Mouse (Mus musculus): ENCODE measurements around the gene Trpm1.
A peak's percentile ranks its signal among the peaks of the same experiment; 100 is the strongest.

Gene Trpm1

GRCm38 (mm10) chr7:64163890-64164289, 10.3 kb downstream of the Trpm1 start:
- no peak for DNase-seq (ENCODE audit: low read depth, low spot score)

GRCm38 (mm10) chr7:64164997-64165396, 11.4 kb downstream of the Trpm1 start:
- DNase-seq (ENCODE audit: low read depth, low spot score) = no peak

DNA sequence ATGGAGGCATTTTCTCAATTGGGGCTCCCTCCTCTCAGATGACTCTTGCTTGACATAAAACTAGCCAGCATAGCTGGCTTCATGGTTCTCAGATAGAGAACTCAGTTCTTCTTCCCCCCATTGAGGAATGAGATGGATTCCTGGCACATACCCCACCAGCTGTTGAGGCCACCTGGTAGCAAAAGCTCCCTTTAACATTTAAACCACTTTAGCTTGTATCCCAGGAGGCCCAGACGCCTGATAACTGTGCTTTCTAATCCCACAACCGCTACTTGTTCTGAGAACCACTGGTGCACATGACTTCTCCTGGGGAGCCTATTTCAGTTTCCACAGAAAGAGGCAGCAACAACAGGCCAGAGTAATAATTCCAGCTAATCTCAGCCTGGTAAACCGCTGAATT, 12.4 kb downstream of the Trpm1 start:
- no peak for DNase-seq (ENCODE audit: low read depth, low spot score)

DNA sequence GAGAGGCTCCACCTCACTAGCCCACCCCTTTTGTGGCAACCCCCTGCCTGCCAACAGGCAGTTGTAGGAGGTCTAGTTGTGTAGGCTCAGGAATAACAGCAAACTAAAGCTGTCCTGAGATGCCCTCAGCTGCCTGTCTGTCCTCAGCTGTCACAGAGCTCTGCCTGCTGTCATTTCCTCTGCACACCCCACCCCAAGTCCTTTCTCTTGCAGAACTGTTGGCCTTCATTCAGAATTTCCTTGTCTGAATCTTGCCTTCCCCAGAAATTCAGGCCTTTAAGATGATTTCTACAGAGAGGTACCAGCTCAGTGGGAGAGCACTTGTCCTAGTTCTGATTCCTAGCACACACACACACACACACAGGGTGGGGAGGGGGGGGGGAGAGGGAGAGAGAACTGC, 13.1 kb downstream of the Trpm1 start:
- no peak for DNase-seq (ENCODE audit: low read depth, low spot score)

GRCm38 (mm10) chr7:64179310-64179709, 25.7 kb downstream of the Trpm1 start:
- DNase-seq (ENCODE audit: low read depth, low spot score) = no peak

DNA sequence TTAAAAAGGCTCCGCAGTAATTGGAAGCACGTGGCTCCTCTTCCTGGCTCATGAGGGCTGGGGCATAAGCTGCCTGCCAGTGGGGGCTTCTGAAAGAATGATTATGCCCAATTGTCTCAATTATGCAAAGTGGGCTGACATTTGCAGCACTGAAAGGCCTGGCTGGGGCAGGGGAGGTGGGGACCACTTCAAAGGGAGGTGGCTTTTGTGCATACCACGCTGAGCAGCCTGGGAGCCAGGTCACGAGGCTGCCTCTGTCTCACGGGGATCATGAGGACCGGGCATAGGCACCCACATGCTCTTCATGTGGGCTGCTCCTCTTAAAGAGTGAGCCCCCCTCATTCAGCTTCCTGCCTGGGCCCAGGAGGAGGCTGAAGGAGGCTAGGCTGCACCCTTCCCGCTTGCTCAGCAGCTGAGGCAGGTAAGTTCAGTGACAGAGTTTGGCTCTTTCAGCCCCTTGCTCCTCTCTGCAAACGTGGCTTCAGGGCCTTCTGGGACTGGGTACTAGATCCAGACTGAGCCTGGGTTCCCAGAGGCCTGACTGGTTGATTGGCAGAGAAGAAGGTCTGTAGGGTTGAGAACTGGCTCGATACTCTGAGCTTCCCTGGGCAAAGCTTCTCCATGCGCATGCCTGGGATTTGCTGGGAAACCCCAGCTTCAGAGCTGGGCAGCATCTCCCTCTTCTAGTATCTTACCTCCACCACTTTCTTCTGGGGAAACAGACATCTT, 31.7 kb downstream of the Trpm1 start:
- no peak for DNase-seq (ENCODE audit: low read depth, low spot score)

DNA sequence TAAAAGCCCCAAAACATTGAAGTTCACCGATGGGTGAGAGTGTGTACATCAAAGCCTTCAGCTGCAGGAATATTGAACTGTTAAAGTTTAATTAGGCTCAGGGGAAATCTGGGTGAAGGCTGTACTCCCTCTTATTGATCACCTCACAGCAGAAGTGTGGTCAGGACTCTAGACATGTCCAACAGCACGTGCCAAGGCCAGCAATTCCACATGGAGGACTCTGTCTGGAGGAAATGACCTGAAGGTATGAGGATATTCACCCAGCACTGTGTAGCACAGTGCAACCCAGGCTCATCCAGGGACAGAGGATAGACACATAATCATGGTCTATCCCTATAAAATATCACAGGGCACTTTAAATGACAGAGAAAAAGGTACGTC, 32.3 kb downstream of the Trpm1 start:
- no peak for DNase-seq (ENCODE audit: low read depth, low spot score)

DNA sequence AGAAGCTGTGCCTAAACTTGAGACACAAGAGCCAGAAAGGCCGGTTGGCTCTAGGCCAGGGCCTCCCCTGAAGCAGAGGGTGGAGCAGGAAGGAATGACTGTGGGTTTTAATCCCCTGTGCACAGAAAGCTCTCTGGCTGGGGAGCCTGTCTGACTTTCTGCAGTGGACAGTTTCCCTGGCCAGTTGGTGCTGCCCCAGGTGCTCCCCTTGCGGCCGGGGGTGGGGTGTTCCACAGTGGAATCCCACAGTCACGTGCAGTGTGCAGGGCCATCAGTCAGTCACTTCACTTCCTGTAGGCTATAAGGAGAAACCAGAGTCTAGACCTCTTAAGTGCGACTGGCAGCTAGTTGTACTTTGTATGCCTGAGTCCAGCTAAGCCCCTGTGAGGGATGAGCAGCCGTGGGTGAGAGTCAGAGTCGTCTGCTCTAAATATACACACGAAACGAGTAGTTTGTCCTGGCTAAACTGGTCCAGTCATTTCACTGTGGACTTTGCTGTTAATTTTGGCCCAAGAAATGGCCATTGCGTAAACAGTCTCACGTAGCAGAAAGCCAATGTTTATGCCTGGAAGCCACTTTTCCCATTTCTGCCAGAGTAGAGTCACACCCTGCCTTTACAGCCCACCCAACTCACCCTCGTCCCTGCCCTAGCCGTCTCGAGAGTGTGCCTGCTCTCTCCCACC, 38.8 kb downstream of the Trpm1 start:
- no peak for DNase-seq (ENCODE audit: low read depth, low spot score)

GRCm38 (mm10) chr7:64193476-64193875, 39.8 kb downstream of the Trpm1 start:
- no peak for DNase-seq (ENCODE audit: low read depth, low spot score)

DNA sequence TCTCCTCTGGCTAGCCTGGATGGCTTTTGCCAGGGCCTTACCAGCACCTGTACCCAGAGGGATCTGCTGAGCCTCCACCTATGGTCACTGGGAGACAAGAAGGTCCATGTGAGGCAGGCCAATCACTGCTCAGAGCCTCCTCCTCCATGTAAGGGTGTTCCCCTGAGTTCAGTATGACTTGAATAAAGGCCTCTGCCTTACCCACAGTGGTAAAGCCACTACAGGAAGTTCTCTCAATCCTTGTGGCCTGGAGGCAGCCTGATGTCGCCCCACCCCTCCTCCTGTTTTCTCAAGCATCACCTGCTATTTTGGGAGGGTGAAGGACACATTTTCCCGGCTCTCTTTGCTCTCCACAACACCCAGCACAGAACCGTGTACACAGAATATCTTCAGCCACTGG, 42.5 kb downstream of the Trpm1 start:
- no peak for DNase-seq (ENCODE audit: low read depth, low spot score)

DNA sequence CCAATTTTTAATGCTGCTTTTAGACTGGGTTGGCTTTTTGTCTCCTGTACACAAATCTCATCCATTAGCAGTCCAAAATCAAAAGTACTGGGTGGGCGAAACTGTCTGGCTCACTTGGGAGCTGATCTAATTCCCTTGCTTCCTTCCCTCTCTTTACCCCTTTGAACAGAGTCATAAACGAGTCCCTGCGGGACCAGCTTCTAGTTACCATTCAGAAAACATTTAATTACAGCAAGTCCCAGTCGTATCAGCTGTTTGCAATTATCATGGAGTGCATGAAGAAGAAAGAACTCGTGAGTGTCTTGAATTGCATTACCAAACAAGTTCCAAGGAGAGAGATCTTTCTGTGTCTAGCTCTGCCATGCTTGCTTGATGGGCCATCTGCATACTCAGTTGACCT, 55.1 kb downstream of the Trpm1 start:
- no peak for DNase-seq (ENCODE audit: low read depth, low spot score)

- no peak for DNase-seq (ENCODE audit: low read depth, low spot score)
These were observed 59.2 kb downstream of the Trpm1 start for GRCm38 (mm10) chr7:64212870-64213269.

DNA sequence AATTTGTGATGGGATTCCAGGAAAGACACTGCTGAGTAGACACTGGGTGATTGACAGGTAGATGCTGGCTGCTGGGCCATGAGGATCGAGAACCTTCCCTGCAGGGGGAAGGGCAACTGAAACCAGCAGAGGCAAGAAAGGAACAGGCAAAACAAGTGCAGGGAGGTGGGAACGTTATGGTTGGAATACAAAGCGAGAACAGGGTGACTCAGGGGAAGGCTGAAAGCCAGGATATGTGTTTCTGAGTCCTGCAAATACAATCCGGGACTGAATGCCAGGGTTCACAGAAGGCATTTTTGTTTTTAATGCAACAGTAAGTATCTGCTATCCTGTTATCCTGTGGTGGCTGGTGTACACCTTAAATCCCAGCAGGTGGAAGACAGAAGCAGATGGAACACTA, 60.4 kb downstream of the Trpm1 start:
- no peak for DNase-seq (ENCODE audit: low read depth, low spot score)

- no peak for DNase-seq (ENCODE audit: low read depth, low spot score)
These were observed 62.0 kb downstream of the Trpm1 start for GRCm38 (mm10) chr7:64215613-64216012.

DNA sequence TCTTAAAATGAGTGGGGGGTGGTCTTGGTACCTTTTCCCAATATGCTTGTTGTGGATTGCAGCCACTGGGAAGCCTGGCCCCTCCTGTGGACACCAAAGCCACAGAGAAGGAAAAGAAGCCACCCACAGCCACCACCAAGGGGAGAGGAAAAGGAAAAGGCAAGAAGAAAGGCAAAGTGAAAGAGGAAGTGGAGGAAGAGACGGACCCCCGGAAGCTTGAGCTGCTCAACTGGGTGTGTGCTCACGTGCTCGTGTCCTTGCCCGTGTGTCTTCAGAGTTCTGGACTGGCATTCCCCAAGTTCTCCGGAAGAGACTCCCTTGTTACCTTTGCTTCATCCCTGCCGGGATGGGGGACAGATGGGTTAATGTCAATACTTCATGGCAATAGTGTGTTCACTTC, 63.8 kb downstream of the Trpm1 start:
- DNase-seq (ENCODE audit: low read depth, low spot score) = no peak

GRCm38 (mm10) chr7:64219765-64220164, 66.1 kb downstream of the Trpm1 start:
- DNase-seq (ENCODE audit: low read depth, low spot score) = no peak

DNA sequence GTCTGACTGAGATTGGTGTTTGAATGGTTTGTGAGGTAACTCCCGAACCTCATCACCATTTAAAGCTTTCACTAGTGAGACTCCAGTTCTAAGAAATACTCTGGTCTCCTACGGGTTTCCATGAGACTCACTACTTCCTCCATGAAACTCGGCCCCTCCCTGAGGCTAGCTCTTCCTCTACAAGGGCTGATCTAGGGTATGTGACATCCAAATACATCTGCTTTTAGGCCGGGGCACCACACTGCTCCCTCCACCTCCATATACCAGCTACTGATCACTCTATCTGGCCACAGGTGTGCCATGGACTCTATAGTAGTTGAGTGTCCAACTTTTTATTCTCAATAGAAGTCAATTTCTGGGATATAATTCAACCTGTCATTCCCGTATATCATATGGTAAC, 69.6 kb downstream of the Trpm1 start:
- DNase-seq (ENCODE audit: low read depth, low spot score) = no peak

DNA sequence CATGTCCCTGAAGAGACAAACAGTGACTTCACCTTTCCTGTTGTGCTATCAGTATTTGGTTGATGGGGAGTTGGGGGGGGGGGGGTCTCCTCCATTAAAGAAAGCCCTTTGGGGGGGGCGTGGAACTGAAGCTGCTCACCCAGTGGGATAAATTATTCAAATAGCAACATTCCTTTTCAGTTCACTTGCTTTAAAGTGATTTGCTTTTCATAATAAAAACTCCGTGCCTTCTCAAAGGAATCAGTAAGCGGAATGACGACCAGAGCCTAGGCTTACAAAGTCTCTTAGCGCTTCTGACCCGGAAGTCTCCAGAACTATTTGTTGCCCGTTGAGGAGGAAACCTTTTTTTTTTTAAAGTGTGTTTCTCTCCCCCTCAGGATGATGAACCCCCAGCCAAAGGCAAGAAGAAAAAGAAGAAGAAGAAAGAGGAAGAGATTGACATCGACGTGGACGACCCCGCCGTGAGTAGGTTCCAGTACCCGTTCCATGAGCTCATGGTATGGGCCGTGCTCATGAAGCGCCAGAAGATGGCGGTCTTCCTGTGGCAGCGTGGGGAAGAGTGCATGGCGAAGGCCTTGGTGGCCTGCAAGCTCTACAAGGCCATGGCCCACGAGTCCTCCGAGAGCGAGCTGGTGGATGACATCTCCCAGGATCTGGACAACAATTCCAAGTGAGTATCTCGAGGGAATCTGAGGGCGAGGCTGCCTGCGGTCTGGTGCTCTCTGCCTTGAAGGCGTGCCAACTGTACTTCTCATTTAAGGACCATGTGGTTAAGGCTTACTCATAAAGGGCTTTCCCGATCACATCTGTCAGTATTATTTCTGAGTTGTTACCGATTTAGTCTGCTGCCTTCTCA, 72.9 kb downstream of the Trpm1 start:
- peak; percentile 12 for DNase-seq (ENCODE audit: low read depth, low spot score)

- DNase-seq (ENCODE audit: low read depth, low spot score) = no peak
These were observed 74.0 kb downstream of the Trpm1 start for GRCm38 (mm10) chr7:64227586-64227985.

- no peak for DNase-seq (ENCODE audit: low read depth, low spot score)
These were observed 74.7 kb downstream of the Trpm1 start for GRCm38 (mm10) chr7:64228300-64228699.

DNA sequence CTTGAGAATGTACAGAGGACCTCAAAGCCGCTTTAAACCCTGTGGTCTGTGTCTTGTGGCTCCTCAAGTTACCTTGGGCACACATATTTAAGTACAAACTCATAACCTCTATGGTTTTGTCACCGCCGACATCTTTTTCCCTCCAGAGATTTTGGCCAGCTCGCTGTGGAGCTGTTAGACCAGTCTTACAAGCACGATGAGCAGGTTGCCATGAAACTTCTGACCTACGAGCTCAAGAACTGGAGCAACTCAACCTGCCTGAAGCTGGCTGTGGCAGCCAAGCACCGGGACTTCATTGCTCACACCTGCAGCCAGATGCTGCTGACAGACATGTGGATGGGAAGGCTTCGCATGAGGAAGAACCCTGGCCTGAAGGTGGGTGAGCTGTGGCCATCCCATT, 76.3 kb downstream of the Trpm1 start:
- no peak for DNase-seq (ENCODE audit: low read depth, low spot score)

- no peak for DNase-seq (ENCODE audit: low read depth, low spot score)
These were observed 77.4 kb downstream of the Trpm1 start for GRCm38 (mm10) chr7:64231001-64231400.

DNA sequence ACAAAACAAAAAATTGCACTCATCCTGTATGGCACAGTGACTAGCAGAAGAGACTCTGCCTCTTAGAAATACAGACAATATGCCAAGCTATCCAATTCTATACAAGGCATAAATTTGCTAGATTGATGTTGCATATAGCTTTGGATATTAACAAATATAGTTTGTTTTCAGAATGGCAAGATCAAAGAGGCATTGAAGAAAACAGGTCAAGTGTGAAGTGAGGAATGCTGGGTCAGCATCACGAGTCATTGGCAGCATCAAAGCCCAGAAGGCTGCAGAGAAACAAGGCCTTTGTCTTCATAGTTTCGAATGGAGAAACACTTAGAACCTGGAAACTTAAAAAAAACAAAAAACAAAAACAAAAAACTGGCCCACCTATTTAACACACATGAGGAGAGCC, 78.4 kb downstream of the Trpm1 start:
- DNase-seq (ENCODE audit: low read depth, low spot score) = no peak
